Mouse (Mus musculus): Measurements from ENCODE around the gene Rab1a.
A peak's percentile ranks its signal among the peaks of the same experiment; 100 is the strongest.
"Not testable (repeated sequence)": the region's sequence is repeated elsewhere in the genome, so short reads cannot be mapped to it uniquely, and the experiment has no call there.

Rab1a gene

GRCm38 (mm10) chr11:20200713-20201575, at the start of gene Rab1a:
TSS of gene Rab1a (plus strand) at chr11:20201432.
- DNase-seq (ENCODE audit: low read depth) = peak; percentile 100

- DNase-seq (ENCODE audit: low read depth) = no peak
Observed at GRCm38 (mm10) chr11:20152107-20152901, 48.9 kb upstream of the Rab1a start.

GRCm38 (mm10) chr11:20153542-20153941, 47.7 kb upstream of the Rab1a start:
- not testable (repeated sequence) for DNase-seq (ENCODE audit: low read depth)

- no peak for DNase-seq (ENCODE audit: low read depth)
Observed at GRCm38 (mm10) chr11:20158879-20159278, 42.4 kb upstream of the Rab1a start.

- DNase-seq (ENCODE audit: low read depth) = no peak
Observed at GRCm38 (mm10) chr11:20164979-20165867, 36.0 kb upstream of the Rab1a start.

GRCm38 (mm10) chr11:20165991-20166390, 35.2 kb upstream of the Rab1a start:
- no peak for DNase-seq (ENCODE audit: low read depth)

GRCm38 (mm10) chr11:20166476-20166875, 34.8 kb upstream of the Rab1a start:
- not testable (repeated sequence) for DNase-seq (ENCODE audit: low read depth)

GRCm38 (mm10) chr11:20168972-20169371, 32.3 kb upstream of the Rab1a start:
- DNase-seq (ENCODE audit: low read depth) = no peak

DNA sequence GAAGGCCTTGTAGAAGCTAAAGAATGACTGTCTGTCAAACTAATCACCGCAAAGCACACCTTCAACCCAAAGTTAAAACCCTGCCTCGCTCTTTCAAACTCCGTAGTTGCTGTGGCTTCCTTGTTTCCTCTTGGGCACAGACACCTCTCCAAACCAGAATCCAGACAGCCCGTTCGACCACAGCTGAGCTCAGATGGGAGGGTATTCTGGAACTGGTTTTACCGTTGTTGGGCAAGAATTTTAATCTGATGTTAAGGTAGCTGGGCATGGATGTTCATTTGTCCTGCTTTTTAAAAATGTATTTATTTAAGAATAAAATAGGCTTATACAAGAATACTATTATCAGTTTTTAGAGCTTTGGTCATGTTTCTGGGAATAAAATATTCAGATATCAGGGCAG, 14.0 kb upstream of the Rab1a start:
- no peak for DNase-seq (ENCODE audit: low read depth)

DNA sequence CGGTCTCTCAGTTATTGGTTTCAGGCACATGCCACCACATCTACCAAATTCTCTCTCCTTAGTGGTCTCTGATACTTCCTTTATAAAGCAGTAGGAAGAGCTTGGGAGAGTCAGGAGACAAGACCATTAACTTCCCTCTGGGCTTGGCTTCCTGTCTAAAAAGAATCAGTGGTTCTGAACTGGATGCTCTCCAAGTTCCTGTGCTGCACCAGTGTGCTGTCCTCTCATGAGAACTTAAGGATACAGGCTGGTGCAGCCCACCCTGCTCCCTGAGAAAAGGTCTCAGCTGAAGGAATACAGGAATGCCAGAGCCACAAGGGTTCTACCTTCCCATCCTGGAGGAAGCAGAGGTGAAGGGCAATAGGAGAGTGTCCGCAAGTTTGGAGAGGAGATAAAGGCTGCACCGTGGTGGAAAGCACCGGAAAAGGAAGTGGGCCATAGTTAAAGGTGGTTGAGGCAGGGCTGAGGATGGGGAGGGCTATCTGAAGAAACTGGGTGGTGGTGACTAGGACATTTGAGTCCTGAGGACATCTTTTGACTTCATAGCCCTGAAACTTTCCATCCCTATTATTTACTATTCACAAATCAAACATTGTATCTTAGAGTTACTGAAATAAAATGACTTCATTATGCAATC, 8.0 kb upstream of the Rab1a start:
- peak; percentile 20 for DNase-seq (ENCODE audit: low read depth)

DNA sequence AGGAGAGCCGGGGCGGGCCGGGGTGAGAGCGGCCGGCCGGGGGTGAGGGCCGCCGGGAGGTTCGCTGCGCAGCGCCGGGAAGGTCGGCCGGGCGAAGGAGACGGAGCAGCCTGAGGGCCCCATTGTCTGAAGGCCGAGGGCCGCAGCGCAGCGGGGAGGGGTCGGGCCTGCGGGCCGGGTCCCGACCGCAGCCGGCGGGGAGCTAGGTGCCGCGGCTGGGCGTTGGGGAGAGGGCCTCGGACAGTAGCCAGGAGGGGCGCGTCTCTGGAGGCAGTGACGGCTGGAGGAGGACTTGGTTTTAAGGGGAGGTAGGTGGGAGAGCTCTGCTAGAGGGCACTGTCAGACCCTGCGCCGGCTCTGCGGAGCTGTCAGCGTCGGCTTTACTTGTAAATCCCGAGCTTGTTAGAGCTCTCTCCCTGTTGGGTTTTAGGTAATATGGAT, 449 bp downstream of the Rab1a start:
- DNase-seq (ENCODE audit: low read depth) = peak; percentile 69

GRCm38 (mm10) chr11:20202299-20203011, 1.2 kb downstream of the Rab1a start:
- peak; percentile 73 for DNase-seq (ENCODE audit: low read depth)

DNA sequence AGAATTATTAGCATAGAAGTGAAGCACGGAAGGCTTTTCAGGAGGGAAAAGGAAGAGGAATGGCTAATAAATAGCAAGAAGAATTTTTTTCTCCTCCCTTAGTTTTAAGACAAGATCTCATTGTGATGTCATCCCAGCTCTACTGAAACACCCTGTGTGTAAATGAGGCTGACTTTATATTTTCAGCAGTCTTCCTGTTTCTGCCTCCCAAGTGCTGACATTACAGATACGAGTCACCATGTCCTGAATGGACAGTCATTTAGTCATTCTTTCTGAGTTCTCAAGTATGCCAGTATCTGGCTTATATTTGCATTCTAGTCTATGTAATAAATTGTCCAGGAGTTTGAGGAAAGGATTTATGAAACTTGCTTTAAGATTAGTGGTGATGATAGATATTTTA, 3.1 kb downstream of the Rab1a start:
- DNase-seq (ENCODE audit: low read depth) = peak; percentile 43

DNA sequence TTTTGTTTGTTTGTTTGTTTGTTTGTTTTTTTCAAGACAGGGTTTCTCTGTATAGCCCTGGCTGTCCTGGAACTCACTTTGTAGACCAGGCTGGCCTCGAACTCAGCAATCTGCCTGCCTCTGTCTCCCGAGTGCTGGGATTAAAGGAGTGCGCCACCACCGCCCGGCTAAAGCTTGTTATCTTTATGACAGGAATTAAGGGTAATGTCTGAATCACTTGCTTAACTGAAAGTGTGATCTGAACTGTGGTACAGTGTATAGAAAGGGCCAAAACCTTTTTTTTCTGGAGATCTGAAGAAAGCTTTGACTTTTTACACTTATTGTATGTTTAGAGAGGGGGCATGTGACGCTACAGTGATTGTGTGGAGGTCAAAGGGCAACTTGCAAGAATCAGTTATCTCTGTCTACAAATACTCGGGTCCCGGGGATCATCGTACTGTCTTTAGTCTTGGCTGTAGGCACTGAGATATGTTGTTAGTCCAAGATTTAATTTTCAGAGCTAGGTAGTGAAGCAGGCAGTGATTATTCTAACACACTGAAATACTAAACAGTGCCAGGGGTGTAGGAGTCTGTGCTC, 3.7 kb downstream of the Rab1a start:
- no peak for DNase-seq (ENCODE audit: low read depth)

- DNase-seq (ENCODE audit: low read depth) = no peak
Observed at GRCm38 (mm10) chr11:20205538-20205937, 4.3 kb downstream of the Rab1a start.

DNA sequence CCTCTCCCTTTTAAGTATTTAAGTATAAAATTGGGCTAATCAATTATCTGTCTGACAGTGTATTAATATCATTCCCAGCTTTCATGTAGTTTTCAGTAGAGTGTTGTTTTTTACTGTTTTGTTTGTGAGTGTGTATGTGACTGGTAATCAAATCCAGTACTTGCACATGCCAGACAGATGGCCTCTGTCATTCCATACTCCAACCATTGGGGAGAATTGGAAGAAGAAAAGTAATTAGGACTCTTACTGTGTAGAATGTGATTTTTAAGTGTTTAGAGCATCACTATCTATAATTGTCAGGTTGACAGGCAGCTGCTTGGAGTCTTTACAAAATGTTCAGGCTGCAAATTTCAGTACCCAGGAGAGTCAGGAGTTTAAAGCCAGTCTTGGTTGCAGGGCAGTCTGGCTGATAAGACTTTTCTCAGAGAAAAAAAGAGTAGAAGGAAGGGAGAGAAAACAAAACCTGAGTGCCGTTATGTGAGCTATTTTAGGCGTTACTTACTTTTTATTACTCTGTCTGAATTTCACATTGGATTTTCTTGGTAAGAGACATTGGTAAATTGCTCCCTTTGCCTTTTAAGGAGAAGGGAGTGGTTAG, 5.5 kb downstream of the Rab1a start:
- no peak for DNase-seq (ENCODE audit: low read depth)

DNA sequence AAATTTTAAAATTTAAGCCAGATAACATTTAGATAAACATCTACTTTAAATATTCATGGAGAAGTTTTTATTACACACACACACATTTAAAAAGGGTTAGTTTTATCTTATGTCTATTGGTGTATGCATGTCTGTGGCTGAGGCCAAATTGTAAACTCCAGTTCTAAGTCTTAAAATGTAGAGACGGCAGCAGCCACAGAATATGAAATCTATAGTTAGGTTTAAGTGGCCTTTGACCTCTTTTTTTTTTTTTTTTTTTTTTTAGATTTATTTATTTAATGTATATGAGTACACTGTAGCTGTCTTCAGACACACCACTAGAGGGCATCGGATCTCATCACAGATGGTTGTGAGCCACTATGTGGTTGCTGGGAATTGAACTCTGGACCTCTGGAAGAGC, 6.4 kb downstream of the Rab1a start:
- no peak for DNase-seq (ENCODE audit: low read depth)

GRCm38 (mm10) chr11:20211838-20212237, 10.6 kb downstream of the Rab1a start:
- DNase-seq (ENCODE audit: low read depth) = no peak

GRCm38 (mm10) chr11:20214779-20215178, 13.5 kb downstream of the Rab1a start:
- peak; percentile 60 for DNase-seq (ENCODE audit: low read depth)

- DNase-seq (ENCODE audit: low read depth) = peak; percentile 50
Observed at GRCm38 (mm10) chr11:20216415-20216814, 15.2 kb downstream of the Rab1a start.
